Mouse (Mus musculus) CH12.LX (cell line): ENCODE data around the gene Them7. TPM values are rescaled to one million over a fixed set of nuclear protein-coding genes. Genes with fewer than 3 reads are reported as not detected.

Source experiments
- DNase-seq: peaks from one replicate; pipeline ENCODE4 v3.0.0-alpha.2; 2013; ENCODE audit errors: extremely low read depth
- H3K27ac ChIP-seq: 2 replicates; pipeline ENCODE4 v1.5.1; 2012; ENCODE audit warnings: low read depth, mild to moderate bottlenecking, control low read depth, moderate library complexity; ENCODE audit not compliant: insufficient read depth
- H3K27me3 ChIP-seq: replicated peaks from 2 replicates; pipeline ENCODE3; 2012; ENCODE audit warnings: inconsistent platforms
- H3K36me3 ChIP-seq, 2 experiments: replicated peaks in 1 of 2; 2 replicates each; pipeline versions ENCODE3 to v1.6.1; 2012; ENCODE audit warnings: inconsistent platforms in 1 of 2, low read length in 1 of 2, mild to moderate bottlenecking in 1 of 2, mixed read lengths in 1 of 2, moderate library complexity in 1 of 2; ENCODE audit not compliant: control insufficient read depth in 1 of 2, insufficient read depth in 1 of 2
- H3K4me1 ChIP-seq, 2 experiments: 2 replicates each; pipeline ENCODE4 v1.6.1; 2012; ENCODE audit warnings: inconsistent platforms in 1 of 2, moderate library complexity in 1 of 2; ENCODE audit not compliant: insufficient read depth in 2 of 2, control insufficient read depth in 1 of 2
- H3K4me2 ChIP-seq: 2 replicates; pipeline ENCODE4 v1.6.1; 2012; ENCODE audit warnings: low read depth, mild to moderate bottlenecking, control low read depth; ENCODE audit not compliant: poor library complexity, insufficient read depth, severe bottlenecking
- H3K4me3 ChIP-seq, 3 experiments: fragments of 150-350 bp in 1 of 3; sonication (generic) in 1 of 3; replicated peaks in 1 of 3; 2 replicates each; pipeline versions ENCODE3 to v1.5.1; 2011 to 2012; ENCODE audit warnings: low read depth in 2 of 3, low read length in 2 of 3, mild to moderate bottlenecking in 2 of 3, moderate library complexity in 2 of 3, control low read depth in 1 of 3, improper control_type of control experiment in 1 of 3, inconsistent platforms in 1 of 3, mixed read lengths in 1 of 3; ENCODE audit not compliant: poor library complexity in 1 of 3
- H3K79me2 ChIP-seq: replicated peaks from 2 replicates; pipeline ENCODE4 v1.6.1; 2012; ENCODE audit warnings: mild to moderate bottlenecking, moderate library complexity; ENCODE audit not compliant: control insufficient read depth, poor library complexity, insufficient read depth, severe bottlenecking; ENCODE audit errors: extremely low read depth
- H3K9ac ChIP-seq: 2 replicates; pipeline ENCODE4 v1.6.1; 2012; ENCODE audit warnings: low read depth, mild to moderate bottlenecking, control low read depth, moderate library complexity; ENCODE audit not compliant: insufficient read depth
- H3K9me3 ChIP-seq: replicated peaks from 2 replicates; pipeline ENCODE3; 2012; ENCODE audit warnings: low read length, inconsistent platforms, mixed read lengths
- CHD2 ChIP-seq: IDR thresholded peaks from 2 replicates; pipeline ENCODE4 v1.6.1; 2011; ENCODE audit warnings: low read length, improper control_type of control experiment
- CTCF ChIP-seq, 2 experiments: IDR thresholded peaks in 1 of 2; conservative IDR thresholded peaks in 1 of 2; 2 replicates each; pipeline ENCODE4 v1.5.1; 2011 to 2012; ENCODE audit warnings: low read depth in 2 of 2, low read length in 2 of 2, improper control_type of control experiment in 1 of 2, inconsistent platforms in 1 of 2, mild to moderate bottlenecking in 1 of 2, moderate library complexity in 1 of 2
- GABPA ChIP-seq: IDR thresholded peaks from 2 replicates; pipeline ENCODE4 v1.6.1; 2012; ENCODE audit warnings: low read depth, low read length, improper control_type of control experiment, inconsistent platforms; ENCODE audit not compliant: insufficient replicate concordance
- MAFK ChIP-seq: IDR thresholded peaks from 2 replicates; pipeline ENCODE4 v1.6.1; 2011; ENCODE audit warnings: low read length, improper control_type of control experiment; ENCODE audit not compliant: insufficient replicate concordance
- NRF1 ChIP-seq: IDR thresholded peaks from 2 replicates; pipeline ENCODE4 v1.6.1; 2014; ENCODE audit warnings: low read depth, mild to moderate bottlenecking, inconsistent platforms, low read length, improper control_type of control experiment, moderate library complexity
- POLR2A ChIP-seq: IDR thresholded peaks from 2 replicates; pipeline ENCODE4 v1.6.1; 2011; ENCODE audit warnings: low read depth, mild to moderate bottlenecking, improper control_type of control experiment, low read length
- RCOR1 ChIP-seq: conservative IDR thresholded peaks from 2 replicates; pipeline ENCODE4 v1.6.1; 2012; ENCODE audit warnings: low read depth, mild to moderate bottlenecking, inconsistent platforms, low read length, improper control_type of control experiment
- TBP ChIP-seq: conservative IDR thresholded peaks from 2 replicates; pipeline ENCODE4 v1.6.1; 2011; ENCODE audit warnings: low read depth, low read length, improper control_type of control experiment
- TCF12 ChIP-seq: IDR thresholded peaks from 2 replicates; pipeline ENCODE4 v1.6.1; 2014; ENCODE audit warnings: low read depth, mild to moderate bottlenecking, inconsistent platforms, low read length, improper control_type of control experiment
- ZC3H11A ChIP-seq: IDR thresholded peaks from 2 replicates; pipeline ENCODE4 v1.6.1; 2012; ENCODE audit warnings: low read depth, mild to moderate bottlenecking, inconsistent platforms, low read length, improper control_type of control experiment
- ZMIZ1 ChIP-seq: IDR thresholded peaks from 2 replicates; pipeline ENCODE4 v1.6.1; 2012; ENCODE audit warnings: low read depth, mild to moderate bottlenecking, inconsistent platforms, low read length, improper control_type of control experiment
- dilution Hi-C: fragments of 300-500 bp; cut with MboI; formaldehyde crosslinking; loops from 2 replicates; pipeline ENCODE4 v1.14.3; 2020; ENCODE audit warnings: low sequenced_read_pairs; ENCODE audit not compliant: extremely low pct_unique_long_range_greater_than_20kb, extremely low pct_ligation_motif_present
- in situ Hi-C: fragments of 300-500 bp; cut with MboI; formaldehyde crosslinking; loops from 3 replicates; pipeline ENCODE4 v1.14.3; 2019; ENCODE audit warnings: low sequenced_read_pairs, low pct_ligation_motif_present, low pct_unique_long_range_greater_than_20kb, mixed read lengths
- polyA plus RNA-seq: library from polyadenylated mRNA; unstranded; fragments of >175 nt; gene quantifications from 2 replicates; pipeline ENCODE4 v1.2.1, GENCODE M21; 2012; ENCODE audit warnings: low read depth; ENCODE audit not compliant: insufficient read length
- total RNA-seq, 2 experiments: library from RNA; depleted of rRNA; stranded (reverse); fragments of 300-350 nt in 1 of 2; fragments of >200 nt in 1 of 2; gene quantifications; 2 replicates each; pipeline ENCODE4 v1.2.3; 2012 to 2014

The Them7 gene
- total and polyA plus RNA-seq, 3 experiments, result not detected

DNA sequence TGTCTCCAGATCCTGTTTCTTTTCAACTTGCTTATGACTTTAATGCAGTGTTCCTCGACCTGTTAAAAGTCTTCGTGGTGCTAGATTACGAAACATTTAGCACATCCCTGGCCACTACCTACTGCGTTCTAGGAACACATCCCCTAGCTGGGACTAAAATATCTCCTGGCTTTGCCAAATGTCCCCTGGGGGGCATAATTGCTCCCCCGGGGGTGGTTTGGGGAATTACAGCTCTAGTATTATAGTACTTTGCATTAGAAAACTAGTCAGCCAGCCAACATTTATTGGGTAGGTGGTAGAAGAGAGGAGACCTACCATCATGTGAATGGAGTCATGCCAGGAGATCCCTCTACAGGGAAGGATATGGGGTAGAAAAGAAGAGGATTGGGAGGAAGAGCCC lies 101.9 kb downstream of the Them7 start:
- no peak overlapping the region for H3K4me3 ChIP-seq
- H3K4me1 ChIP-seq, result peaks cover 0 to 20% of the 10 kb centered on the region in 2 experiments; a peak in 3 of 4 replicates
- no peaks in the 10 kb centered on the region for H3K36me3 ChIP-seq
- DNase-seq, result peak; percentile 22
- no peak overlapping the region for H3K27ac ChIP-seq
- TF ChIP-seq CTCF (conservative IDR thresholded peaks at IDR 0.05 in 1 of 2, IDR thresholded peaks at IDR 0.05 in 1 of 2; ENCODE audit: low read depth in 2 of 2, low read length in 2 of 2) (peak in 1 of 2 experiments; percentile 22; a peak in 1 of 4 replicates), GABPA (no peak)
- TF ChIP-seq, all 38 proteins: peak for 1
- Histone ChIP-seq H3K27me3 (no peaks in the 10 kb centered on the region), H3K4me2 (peak overlapping the region; percentile 4; the same call in 1 of the 2 replicates), H3K9me3 (peaks cover 3% of the 10 kb centered on the region), H3K9ac (no peak overlapping the region), H3K79me2 (no peaks in the 10 kb centered on the region)
- dilution Hi-C loops, result no loop called here
- in situ Hi-C loops, result no loop called here

DNA sequence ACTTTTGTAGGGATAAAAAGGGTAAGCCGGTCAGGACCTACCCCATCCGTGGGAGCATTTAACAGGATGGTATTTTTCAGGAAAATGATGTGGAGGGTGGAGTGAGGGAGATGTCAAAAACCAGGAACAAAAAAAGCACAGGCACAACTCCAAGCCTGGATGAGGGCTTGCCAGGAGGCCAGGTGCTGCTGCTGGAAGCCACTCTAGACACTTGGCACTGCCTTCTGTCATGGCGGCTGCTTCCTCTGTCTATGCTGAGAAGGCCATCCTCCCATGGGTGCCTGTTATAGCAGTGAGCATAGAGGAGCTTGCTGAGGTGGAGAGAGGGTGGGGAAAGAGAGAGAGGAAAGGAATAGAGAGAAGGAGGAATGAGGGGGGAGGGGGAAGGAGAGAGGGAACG lies 105.9 kb downstream of the Them7 start:
- Histone ChIP-seq H3K4me2 (no peak overlapping the region), H3K36me3 (no peaks in the 10 kb centered on the region), H3K9ac (no peak overlapping the region), H3K4me1 (peaks cover 0 to 20% of the 10 kb centered on the region in 2 experiments; a peak in 3 of 4 replicates), H3K4me3 (no peak overlapping the region), H3K27me3 (no peaks in the 10 kb centered on the region), H3K79me2 (no peaks in the 10 kb centered on the region)
- in situ Hi-C loops, result no loop called here
- DNase-seq, result no peak
- TF ChIP-seq MAFK, result no peak
- TF ChIP-seq CHD2, result no peak
- TF ChIP-seq ZC3H11A, result no peak
- TF ChIP-seq POLR2A, result no peak
- no peak for TF ChIP-seq TBP
- no peak for TF ChIP-seq GABPA
- TF ChIP-seq, all 38 proteins: peak for 0
- H3K9me3 ChIP-seq, result no peaks in the 10 kb centered on the region
- dilution Hi-C loops, result no loop called here
- no peak overlapping the region for H3K27ac ChIP-seq

GRCm38 (mm10) chr2:105333107-105333506 lies 109.0 kb downstream of the Them7 start:
- Histone ChIP-seq H3K9me3 (no peaks in the 10 kb centered on the region), H3K36me3 (no peaks in the 10 kb centered on the region), H3K9ac (no peak overlapping the region), H3K27ac (no peak overlapping the region), H3K4me3 (no peak overlapping the region), H3K79me2 (no peaks in the 10 kb centered on the region), H3K27me3 (no peaks in the 10 kb centered on the region), H3K4me2 (no peak overlapping the region; the same call in 1 of the 2 replicates), H3K4me1 (peaks cover 0 to 18% of the 10 kb centered on the region in 2 experiments; a peak in 1 of 4 replicates)
- TF ChIP-seq POLR2A, result no peak
- no peak for TF ChIP-seq RCOR1
- no peak for TF ChIP-seq ZMIZ1
- no peak for TF ChIP-seq ZC3H11A
- TF ChIP-seq TCF12, result no peak
- no peak for TF ChIP-seq NRF1
- dilution Hi-C loops (no loop called here), in situ Hi-C loops (no loop called here)
- no peak for DNase-seq
